Mouse (Mus musculus): ENCODE measurements at regions not wholly inside any gene's neighbourhood (a gene's known extent, or its start where the extent isn't known, plus 50 kb on each side); places are given as distances from the start of the nearest gene placed in this dataset.
A peak's percentile ranks its signal among the peaks of the same experiment; 100 is the strongest.

DNA sequence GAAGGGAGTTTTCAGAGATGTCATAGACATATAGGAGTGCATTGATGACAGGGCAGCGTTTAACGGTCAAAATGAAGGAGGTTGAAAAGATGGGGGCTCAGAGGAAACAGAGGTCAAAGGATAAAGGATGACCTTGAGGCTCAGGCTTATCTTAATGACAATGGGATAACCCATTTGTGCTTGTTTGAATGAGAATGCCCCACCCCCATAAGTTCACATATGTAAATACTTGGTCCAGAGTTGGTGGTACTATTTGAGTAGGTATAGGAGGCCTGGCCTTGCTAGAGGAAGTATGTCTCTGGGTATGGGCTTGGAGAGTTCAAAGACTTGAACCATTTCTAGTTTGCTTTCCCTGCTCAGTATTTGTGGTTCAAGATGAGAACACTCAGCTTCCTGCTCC is 237.4 kb upstream of the Fbxl7 start:
- DNase-seq (ENCODE audit: low spot score in 2 of 2) = no peak

- no peak for DNase-seq (ENCODE audit: low spot score in 2 of 2)
These were observed 242.2 kb upstream of the Fbxl7 start for GRCm38 (mm10) chr15:27137580-27137979.

GRCm38 (mm10) chr15:27145860-27146259 is 250.5 kb upstream of the Fbxl7 start:
- DNase-seq (ENCODE audit: low spot score in 2 of 2) = no peak

DNA sequence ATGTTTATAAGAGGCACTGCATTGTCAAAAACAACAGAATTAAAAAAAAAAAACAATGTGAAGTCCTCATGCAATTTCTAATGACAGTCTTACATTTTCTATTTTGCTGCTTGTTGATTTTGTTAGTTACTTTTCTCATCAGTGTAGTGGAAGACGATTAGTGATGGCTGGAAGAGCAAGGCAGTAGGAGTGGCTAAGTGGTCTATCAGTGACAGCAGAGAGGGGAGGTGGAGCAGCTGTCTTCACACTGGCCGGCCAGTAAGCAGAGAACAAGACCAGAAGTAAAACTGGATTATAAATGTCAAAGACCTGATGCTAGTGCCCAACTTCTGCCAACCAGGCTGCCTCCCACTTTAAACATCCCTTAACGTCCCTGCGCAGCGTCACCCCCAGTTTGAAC is 265.6 kb upstream of the Fbxl7 start:
- no peak for DNase-seq (ENCODE audit: low spot score in 2 of 2)

- no peak for DNase-seq (ENCODE audit: low spot score in 2 of 2)
These were observed 272.1 kb upstream of the Fbxl7 start for GRCm38 (mm10) chr15:27167484-27167883.

DNA sequence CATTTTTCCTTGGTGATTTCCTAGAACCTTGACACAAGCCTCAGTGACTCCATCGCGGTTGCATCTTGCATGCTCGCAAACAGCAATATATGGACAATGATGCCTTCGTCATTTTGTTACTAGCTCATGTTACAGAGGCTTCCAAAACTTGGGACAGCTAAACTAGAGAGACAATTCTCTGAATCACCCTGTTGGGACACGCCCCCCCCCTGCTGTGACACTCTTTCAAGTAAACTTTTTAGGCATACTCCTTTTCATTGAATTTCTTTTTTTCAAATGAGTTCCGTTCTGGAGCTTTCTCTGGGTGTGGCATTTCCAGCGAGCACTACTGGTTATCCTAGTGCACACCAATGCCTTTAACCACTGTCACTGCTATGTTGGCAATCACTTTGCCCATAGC is 274.5 kb upstream of the Fbxl7 start:
- DNase-seq (ENCODE audit: low spot score in 2 of 2) = no peak

DNA sequence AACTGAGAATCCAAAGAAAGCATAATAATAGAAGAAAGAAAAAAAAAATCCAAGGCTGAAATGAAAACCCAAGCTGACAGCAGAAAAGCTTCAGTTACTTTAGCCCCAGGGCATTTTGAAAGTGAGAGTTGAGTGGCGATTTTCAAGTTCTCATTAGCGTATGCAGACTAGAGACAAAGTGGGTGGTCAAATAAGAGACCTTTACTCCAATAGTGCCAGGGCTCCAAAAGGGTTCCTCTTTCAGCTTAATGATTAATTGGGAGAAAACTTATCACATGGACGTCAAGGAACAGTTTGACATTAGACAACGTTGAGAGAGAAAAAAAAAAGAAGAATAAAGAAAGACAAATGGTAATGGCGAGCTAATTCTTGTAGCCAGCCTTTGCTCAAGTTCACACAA is 278.1 kb upstream of the Fbxl7 start:
- no peak for DNase-seq (ENCODE audit: low spot score in 2 of 2)

GRCm38 (mm10) chr15:27178084-27178935 is 282.9 kb upstream of the Fbxl7 start:
- DNase-seq (ENCODE audit: low spot score in 2 of 2) = no peak

GRCm38 (mm10) chr15:27189699-27190098 is 276.8 kb upstream of the Ank start:
- peak; percentile 32 to 36 for DNase-seq (ENCODE audit: low spot score in 2 of 2)

GRCm38 (mm10) chr15:27201513-27201912 is 265.0 kb upstream of the Ank start:
- no peak for DNase-seq (ENCODE audit: low spot score in 2 of 2)

GRCm38 (mm10) chr15:27204888-27205287 is 261.6 kb upstream of the Ank start:
- DNase-seq (ENCODE audit: low spot score in 2 of 2) = no peak

- DNase-seq (ENCODE audit: low spot score in 2 of 2) = no peak
These were observed 259.0 kb upstream of the Ank start for GRCm38 (mm10) chr15:27207446-27207845.

DNA sequence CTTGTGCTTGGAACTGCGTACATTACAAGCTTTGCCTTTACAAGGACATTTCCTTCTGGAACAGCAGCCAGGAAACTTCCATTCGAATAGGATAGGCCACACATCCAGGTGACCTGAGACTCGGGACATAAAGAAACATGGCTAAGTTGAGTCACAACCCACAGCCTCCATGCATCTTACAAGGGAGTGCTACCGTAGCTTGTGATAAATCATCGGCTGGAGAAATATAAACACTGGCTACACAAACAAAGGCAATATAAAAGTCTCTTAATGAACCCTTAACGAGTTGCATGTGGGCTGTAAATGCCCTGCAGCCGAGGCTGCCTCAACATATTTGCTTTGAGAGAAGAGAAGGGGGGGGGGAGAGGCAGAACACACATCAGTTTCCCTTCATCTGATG is 250.1 kb upstream of the Ank start:
- DNase-seq (ENCODE audit: low spot score in 2 of 2) = no peak

GRCm38 (mm10) chr15:27219126-27219738 is 247.2 kb upstream of the Ank start:
- DNase-seq (ENCODE audit: low spot score in 2 of 2) = no peak

DNA sequence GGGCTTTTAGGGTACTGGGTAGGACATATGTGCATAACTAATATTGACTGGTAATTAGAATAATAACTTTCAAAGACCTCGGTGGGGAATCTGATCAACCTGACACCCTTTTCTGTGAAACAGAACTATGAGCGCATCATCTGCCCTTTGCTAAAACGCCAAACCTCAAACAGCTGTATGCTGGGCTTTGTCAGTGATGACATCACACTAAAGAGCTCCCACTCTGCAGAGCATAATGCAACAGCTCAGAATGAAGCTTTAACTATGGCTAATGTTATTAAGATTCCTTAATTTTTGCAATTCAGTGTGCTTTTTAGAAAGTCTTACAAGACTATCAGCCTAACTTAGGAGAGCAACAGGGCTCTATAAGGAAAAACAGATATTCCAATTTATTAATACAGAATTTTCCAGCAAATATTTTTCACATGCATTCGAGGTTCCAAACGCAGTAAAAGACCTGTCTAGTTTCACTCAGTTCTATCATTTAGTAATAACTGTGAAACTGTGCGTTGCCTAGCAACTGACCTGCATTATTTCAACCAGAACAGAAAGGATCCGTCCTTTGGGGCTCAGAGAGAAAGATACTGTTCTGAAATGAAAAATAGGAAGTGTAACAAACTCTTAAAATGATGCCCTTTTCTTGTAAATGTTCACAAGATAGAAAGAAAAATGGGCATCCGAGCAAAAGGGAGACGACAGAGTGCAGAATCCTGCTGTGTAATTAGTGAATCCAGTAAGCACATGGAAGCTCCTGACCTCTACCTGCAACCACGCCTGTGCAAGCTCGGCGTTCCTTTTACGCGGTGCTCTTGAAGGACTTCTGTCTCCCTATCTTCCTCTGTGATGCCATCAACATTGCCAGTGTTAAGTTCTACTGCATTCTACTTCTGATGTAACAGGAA is 242.6 kb upstream of the Ank start:
- DNase-seq (ENCODE audit: low spot score in 2 of 2) = no peak

GRCm38 (mm10) chr15:27224512-27224850 is 242.0 kb upstream of the Ank start:
- DNase-seq (ENCODE audit: low spot score in 2 of 2) = no peak

- DNase-seq (ENCODE audit: low spot score in 2 of 2) = no peak
These were observed 233.7 kb upstream of the Ank start for GRCm38 (mm10) chr15:27232804-27233203.

- peak; percentile 6 to 9 for DNase-seq (ENCODE audit: low spot score in 2 of 2)
These were observed 231.7 kb upstream of the Ank start for GRCm38 (mm10) chr15:27234770-27235169.

- no peak for DNase-seq (ENCODE audit: low spot score in 2 of 2)
These were observed 228.2 kb upstream of the Ank start for GRCm38 (mm10) chr15:27238301-27238700.

- no peak for DNase-seq (ENCODE audit: low spot score in 2 of 2)
These were observed 220.2 kb upstream of the Ank start for GRCm38 (mm10) chr15:27246302-27246701.

DNA sequence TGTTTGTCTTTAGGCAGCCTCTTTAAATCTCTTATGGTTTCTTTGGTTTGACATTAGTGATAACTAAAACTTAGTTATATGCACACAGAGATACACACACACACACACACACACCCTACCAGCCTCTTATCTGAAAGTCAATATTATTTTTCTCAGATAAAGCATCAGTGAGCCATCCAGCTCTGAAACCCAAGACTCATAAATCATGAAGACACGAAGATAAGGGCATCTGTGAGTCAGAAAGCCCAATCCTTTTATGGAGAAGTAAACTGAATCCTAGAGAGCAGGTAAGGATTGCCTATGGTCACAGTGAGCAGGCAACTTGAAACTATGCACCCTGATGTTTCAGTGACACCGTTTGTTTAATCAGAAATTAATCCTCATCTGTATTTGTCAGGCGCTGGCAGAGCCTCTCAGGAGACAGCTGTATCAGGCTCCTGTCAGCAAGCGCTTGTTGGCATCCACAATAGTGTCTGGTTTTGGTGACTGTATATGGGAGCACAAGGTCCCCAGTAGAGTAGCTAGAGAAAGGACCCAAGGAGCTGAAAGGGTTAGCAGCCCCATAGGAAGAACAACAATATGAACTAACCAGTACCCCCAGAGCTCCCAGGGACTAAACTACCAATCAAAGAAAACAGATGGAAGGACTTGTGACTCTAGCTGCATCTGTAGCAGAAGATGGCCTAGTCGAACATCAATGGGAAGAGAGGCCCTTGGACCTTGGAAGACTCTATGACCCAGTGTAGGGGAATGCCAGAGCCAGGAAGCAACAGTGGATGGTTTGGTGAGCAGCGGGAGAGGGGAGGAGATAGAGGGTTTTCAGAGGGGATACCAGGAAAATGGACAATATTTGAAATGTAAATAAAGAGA is 207.3 kb upstream of the Ank start:
- no peak for DNase-seq (ENCODE audit: low spot score in 2 of 2)

- DNase-seq (ENCODE audit: low spot score in 2 of 2) = no peak
These were observed 206.7 kb upstream of the Ank start for GRCm38 (mm10) chr15:27259854-27260191.
